Mouse (Mus musculus) heart, postnatal 0 days (tissue): Measurements from ENCODE around the gene Grpel1.

Source experiments
- CTCF ChIP-seq: IDR thresholded peaks from 2 replicates; pipeline ENCODE4 v1.5.1; 2016; ENCODE audit warnings: antibody characterized with exemption, control low read depth, low read depth
- EP300 ChIP-seq: IDR thresholded peaks from 2 replicates; pipeline ENCODE4 v1.6.1; 2016; ENCODE audit warnings: antibody characterized with exemption, low read depth

GRCm38 (mm10) chr5:36493919-36494318 lies 29.1 kb downstream of the Grpel1 start:
- no peak for TF ChIP-seq CTCF
- TF ChIP-seq EP300, result no peak
